Mouse (Mus musculus) megakaryocyte, embryonic 14.5 days (primary cell): Measurements from ENCODE around the gene Arf3.

Source experiments
- FLI1 ChIP-seq: IDR thresholded peaks from 2 replicates; pipeline ENCODE4 v1.6.1; 2012; ENCODE audit warnings: low read length, inconsistent platforms, mixed read lengths
- GATA1 ChIP-seq: IDR thresholded peaks from 3 replicates; pipeline ENCODE4 v1.6.1; 2012; ENCODE audit warnings: mixed read lengths, low read length, inconsistent platforms, borderline replicate concordance

DNA sequence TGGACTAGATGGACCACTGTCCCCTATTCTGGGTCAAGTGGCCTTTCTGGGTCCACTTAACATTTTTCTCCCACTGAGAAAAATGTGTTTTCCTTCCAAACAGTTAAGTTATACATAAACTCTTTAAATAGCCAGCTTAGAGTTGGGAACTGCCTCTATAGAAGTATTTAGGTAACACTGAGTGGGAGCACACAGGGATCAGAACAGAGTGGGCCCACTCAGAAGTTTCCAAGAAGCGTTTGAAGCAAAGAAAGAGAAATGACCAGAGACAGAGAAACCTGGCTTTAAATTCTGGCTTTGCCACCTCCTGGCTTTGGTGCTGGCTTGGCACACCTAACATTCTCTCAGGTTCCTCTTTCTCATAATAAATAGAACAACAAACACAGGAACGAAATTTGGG is 73.3 kb downstream of the Arf3 start:
- TF ChIP-seq GATA1 (no peak), FLI1 (no peak)
